Mouse (Mus musculus): Measurements from ENCODE around the gene Drc7.

Gene Drc7

DNA sequence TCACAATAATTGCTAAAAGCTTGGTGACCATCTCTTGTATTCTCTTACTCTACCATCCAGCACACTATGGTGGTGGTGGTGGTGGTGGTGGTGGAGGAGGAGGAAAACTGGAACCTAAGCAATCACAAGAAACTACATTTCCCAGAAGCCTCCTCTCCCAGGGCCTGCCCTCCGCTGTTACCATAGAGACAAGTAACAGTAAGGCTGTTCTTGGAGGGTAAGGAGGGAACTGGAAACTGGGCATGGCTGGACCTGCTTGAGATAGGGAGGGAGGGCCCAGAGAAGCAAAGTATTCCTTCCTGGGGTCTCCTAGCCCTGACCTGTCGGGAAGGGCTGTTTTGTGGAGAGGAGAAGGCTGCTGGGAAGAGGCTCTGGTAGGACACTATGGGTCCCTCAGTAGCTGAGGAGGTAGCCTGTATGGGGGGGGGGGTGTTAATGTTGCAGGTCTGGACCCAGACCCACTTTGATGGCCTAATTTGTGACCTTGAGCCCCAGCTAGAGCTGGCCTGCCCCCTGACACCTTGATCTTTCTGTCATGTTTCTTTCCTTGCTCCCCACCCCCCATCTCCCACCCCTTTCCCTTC, at the start of gene Drc7:
Drc7 (plus strand) TSS at position 177 of the 584 bp plus-strand sequence.
- peak; percentile 68 for DNase-seq (ENCODE audit: low spot score)

DNA sequence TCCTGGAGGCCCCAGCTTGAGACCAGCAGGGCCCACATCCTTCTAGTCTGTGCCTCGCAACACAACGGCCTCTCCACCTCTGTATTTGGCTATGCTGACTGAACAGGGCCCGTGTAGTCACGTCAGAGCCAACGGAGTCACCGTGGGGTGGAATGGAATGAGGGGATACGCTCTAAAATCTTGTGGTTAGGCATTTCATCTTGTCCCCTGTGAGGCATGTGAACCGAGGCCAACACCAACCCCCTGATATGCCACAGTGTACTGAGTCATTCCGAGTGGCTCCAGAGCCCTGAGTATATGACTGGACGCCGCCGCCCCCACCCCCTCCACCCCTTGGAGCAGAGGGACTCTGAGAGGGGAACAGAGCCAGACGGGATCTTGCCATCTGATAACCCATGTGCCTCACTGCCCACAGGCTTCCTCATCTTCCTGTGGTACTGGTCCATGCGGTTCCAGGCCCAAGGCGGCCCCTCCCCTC, 42.4 kb upstream of the Drc7 start:
- no peak for DNase-seq (ENCODE audit: low spot score)

DNA sequence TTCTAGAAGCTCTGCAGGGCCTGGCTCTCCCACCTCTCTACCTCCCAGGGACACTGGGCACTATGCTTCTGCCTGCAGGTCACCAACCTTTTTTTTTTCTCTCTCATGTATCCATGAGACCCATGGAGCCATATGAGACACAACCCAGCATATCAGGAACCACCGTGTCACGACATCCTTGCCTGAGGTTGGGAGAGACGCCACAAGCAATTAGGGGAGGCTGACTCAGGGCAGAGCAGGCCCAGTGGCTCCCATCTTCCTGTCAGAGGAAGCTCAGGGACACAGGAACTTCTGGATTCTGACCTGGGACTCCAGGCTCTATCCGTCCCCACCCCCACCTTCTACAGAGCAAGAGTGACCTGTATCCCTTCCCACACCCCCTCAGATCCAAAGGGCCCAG, 39.0 kb upstream of the Drc7 start:
- DNase-seq (ENCODE audit: low spot score) = no peak

GRCm38 (mm10) chr8:95016684-95017083, 38.2 kb upstream of the Drc7 start:
- DNase-seq (ENCODE audit: low spot score) = no peak

DNA sequence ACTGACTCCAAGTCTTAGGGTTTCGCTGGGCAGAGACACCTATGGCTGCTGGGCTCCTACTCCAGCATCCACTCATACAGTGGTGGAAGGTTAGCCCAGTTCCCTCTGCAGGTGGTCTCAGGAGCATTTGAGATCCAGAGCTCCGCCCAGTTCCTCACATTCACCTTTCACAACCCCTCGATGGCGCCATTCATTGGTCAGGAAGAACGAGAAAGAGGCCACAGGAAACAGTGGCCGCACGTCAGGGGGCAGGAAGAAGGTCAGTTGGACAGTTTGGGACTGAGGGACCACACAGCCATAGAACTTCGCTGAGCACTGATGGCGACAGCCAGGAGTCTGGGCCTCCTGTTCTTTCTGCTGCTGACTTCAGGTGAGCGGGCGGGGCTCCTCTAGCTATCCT, 37.5 kb upstream of the Drc7 start, which contains the start of gene Adgrg3:
Adgrg3 (plus strand) TSS at position 242 of the 400 bp plus-strand sequence.
- no peak for DNase-seq (ENCODE audit: low spot score)

DNA sequence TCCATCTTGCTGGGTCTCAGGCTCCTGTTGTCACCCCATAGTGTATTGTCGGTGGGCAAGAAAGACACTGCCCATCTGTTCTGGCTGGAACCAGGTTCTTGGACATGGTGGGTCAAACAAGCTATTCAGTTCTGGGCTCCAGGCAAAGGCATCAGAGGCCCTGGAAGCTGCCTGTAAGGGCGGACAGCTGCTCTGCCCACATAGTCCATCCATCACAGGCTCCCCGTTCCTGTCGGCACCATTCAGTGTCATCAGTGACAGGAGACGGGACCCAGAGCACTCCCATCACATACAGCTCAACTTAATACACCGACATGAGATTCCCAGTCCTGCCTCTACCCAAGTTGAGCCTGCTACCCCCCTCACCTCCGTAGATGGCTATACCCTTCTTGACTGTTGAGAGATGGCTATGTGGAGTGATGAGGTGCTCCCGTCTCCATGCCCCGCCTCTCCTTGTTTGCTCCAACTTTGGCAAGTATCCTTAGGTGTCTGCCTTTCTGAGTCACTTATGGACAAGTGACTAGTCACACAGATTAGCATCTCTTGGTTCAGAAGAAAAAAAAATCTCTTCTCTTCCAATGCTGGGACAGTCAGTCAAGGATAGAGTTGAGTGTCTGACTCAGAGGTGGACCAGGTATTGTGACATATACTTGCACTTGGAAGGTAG, 36.8 kb upstream of the Drc7 start:
- DNase-seq (ENCODE audit: low spot score) = no peak

DNA sequence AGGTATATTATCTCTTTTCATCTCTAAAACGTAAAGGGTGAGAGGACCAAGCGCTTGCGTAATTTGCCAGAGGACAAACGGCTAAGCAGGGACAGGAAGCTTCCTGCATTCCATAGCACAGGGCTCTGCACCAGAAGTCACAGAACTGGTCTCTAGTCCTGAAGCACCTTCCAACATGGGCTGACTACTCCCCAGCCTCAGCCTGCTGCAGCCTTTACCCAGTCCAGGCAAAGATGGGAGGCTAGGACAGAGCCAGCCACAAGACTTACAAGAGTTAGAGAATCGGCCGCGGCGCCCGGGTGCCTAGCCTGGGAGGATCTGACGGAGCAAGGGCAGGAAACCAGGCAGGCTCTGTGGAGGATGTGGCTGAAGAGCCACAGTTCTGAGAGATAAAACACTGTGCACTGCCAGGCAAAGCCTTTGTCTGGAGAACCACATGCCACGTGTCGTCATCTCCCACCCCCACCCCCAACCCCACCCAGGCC, 34.6 kb upstream of the Drc7 start:
- no peak for DNase-seq (ENCODE audit: low spot score)

DNA sequence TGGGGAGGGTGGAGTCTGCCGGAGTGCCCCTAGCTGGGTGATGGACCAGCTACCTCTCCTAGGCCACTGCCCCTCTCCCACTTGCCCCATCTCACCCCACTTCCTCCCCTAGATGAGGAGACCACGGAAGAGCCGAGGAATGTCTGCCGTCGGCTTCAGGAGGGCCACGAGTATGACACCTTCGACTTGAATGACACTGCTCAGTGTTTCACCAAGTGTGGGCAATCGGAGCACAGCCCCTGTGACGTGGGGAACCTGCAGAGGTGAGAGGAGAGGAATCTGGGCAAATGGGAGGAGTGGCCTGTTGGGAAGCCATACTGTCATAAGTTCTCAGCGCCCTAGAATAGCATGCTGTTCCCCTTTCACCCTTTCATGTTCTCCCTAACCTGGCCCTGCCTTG, 34.1 kb upstream of the Drc7 start:
- DNase-seq (ENCODE audit: low spot score) = no peak

- peak; percentile 55 for DNase-seq (ENCODE audit: low spot score)
Observed at GRCm38 (mm10) chr8:95023201-95023600, 31.7 kb upstream of the Drc7 start.

- no peak for DNase-seq (ENCODE audit: low spot score)
Observed at GRCm38 (mm10) chr8:95024387-95024786, 30.5 kb upstream of the Drc7 start.

DNA sequence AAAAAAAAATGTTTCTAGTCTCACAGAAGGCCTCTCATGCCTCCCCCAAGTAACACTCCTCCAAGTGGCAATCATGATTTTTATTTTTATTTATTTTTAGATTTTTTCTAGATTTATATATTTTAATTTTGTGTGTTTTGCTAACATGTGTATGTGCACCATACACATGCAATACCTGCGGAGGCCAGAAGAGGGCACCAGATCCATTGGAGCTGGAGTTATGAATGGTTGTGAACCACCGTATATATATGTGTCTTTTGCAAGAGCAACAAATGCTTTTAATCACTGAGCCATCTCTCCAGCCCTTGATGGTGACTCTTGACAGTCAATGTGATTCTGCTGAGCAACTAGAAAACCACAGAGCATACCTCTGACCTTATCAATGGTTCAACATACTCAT, 29.5 kb upstream of the Drc7 start:
- DNase-seq (ENCODE audit: low spot score) = no peak

GRCm38 (mm10) chr8:95028391-95028790, 26.5 kb upstream of the Drc7 start:
- DNase-seq (ENCODE audit: low spot score) = peak; percentile 72

GRCm38 (mm10) chr8:95037106-95037925, 17.6 kb upstream of the Drc7 start:
- DNase-seq (ENCODE audit: low spot score) = peak; percentile 19

GRCm38 (mm10) chr8:95041883-95042784, 12.8 kb upstream of the Drc7 start:
- no peak for DNase-seq (ENCODE audit: low spot score)

DNA sequence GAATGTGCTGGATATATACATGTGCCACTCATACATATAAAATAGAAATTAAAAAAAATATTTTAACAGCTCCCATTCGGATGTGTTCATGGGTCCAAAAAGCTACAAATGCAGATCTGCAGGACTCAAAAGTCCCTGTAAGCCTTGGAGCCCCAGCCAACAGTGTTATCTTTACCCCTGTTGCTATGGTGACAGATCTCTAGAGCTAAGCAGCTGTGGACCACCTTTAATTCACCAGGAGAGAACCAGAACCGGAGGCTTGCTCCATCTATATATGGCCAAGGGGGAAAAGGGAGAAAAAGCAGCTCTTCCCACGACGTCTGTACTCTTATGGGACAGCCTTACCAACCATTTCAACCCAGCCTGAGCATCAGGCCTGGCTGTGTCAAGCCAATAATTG, 10.1 kb upstream of the Drc7 start:
- no peak for DNase-seq (ENCODE audit: low spot score)

DNA sequence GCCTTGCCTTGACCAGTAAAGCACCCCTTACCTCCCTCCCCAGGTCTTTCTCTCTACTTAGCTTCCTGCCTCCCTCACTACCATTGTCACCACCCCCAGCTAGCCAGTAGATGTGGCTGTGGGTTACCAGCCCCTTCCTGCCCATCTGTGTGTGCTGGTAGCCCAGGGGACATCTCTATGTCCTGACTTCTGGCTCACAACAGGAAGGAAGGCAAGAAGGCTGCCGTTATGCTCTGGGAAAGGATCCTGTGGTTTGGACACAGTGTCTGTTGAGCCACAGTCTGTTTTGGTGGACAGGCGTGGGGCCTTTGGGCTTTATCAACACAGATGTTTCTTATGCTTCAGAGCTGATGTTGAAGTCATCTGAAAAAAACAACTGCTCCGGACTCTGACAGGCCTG, 7.9 kb upstream of the Drc7 start:
- no peak for DNase-seq (ENCODE audit: low spot score)

DNA sequence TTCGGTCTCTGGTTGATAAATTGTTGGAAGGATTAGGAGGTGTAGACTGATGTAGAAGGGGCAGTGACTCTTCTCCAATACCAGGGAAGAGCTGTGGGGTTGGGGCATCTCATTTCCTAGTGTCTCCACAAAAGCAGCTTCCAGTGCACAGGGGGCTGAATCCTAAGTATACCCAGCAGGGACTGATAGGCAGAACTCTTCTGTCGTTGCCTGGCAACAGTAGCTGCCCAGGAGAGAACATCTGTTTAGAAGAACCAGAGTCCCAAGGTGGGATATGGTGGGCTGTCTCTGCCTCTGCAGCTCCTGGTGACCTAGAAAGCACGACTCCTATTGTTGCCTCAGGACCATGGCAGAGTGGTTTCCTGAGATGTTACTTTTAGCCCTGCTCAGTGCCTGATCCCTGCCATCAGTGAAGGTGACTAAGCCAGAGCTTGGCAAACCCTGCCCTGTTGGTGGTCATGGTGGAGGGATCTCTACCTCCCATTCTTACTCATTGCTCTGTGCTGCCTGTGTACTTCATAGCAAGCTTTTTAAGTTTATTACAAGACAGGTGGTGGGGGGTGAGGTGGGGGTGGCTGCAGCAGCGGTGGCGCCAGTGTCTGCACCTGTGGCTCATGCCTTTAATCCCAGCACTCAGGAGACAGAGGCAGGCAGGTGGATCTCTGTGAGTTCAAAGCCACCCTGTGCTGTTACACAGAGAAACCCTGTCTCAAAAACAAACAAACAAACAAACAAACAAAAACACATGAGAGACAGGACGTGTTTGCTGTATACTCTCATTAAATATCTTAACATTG, 6.8 kb upstream of the Drc7 start:
- DNase-seq (ENCODE audit: low spot score) = no peak

DNA sequence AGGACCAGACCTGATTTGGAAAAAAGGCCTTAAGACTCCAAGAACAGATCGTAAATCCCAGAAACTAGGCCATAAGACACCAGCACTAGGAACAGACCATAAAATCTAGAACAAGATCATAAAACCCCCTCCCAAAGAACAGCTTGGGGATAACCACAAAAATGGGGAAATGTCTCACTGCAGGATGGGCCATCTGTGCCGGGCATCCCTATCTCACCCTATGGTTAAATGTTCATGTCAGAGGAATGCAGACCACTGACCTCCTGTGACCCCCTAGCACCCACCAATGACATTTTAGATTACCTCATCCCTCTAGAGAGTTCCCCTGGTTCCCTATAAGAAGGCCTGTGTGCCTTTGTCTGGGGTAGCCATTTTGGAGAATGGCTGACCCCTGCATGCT, 5.3 kb upstream of the Drc7 start:
- no peak for DNase-seq (ENCODE audit: low spot score)

DNA sequence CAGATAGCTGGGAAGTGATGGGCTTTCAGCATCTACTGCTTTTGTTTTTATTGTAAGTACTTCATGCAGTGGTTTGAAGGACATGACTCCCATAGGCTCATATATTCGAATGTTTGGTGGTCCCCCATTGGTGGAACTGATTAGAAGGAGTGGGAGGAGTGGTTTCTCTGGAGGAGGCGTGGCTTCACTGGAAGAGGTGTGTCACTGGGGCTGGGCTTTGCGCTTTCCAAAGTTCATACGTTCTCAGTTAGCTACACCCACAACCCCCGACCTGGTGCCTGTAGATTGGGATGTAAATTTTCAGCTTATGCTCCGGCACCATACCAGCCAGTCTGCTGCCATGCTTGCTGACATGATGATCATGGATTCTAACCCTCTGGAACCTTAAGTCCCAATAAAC, 465 bp upstream of the Drc7 start:
- DNase-seq (ENCODE audit: low spot score) = no peak

DNA sequence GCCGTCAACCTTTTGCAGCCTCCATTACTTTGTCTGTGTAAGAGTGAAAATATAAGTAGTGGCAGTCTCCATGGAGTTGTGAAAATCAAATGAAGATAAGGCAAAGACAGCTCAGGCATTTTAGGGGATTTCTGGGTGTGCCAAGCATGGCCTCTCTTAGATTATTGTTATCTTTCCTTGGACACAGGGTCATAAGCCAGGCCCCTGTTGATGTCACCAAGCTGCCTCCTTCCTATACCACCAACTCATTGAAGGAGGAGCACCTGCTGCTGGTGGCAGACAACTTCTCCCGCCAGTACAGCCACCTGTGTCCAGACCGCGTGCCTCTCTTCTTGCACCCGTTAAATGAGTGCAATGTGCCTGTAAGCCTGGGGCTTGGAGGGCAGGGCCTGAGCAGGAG, 1.5 kb downstream of the Drc7 start:
- DNase-seq (ENCODE audit: low spot score) = no peak

DNA sequence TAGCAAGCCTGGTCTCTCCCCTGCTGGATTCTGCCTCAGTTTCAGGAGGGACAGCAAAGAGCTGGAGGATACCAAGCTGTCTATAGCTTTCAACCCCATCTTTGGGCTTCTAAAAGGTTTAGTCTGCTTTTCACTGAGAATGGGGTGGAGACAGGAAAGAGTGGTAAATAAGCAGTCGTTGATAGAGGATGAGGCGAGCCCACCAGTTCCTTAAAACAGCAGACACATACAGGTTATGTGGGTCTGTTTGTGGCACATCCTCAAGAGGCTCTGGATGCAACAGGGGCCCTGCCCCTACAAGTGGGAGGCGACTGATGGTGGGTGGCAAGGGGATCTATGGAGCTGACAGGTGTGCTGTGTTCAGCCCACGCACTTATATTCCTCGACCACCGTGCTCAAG, 3.8 kb downstream of the Drc7 start:
- no peak for DNase-seq (ENCODE audit: low spot score)

Measured in embryo, embryonic 10 days (tissue).